Mouse (Mus musculus) cerebellum, adult 2 months (tissue): ENCODE data around the gene Kirrel3. TPM values are rescaled to one million over a fixed set of nuclear protein-coding genes. Genes with fewer than 3 reads are reported as not detected.

Experiments
- DNase-seq, 2 experiments: peaks; one replicate each; pipeline ENCODE4 v3.0.0; 2021
- H3K27ac ChIP-seq: fragments of 200-500 bp; 2 replicates; pipeline ENCODE4 v1.5.1; 2012; ENCODE audit warnings: low read length, control low read depth, inconsistent platforms; ENCODE audit not compliant: insufficient read depth
- H3K27me3 ChIP-seq: fragments of 200-500 bp; 2 replicates; pipeline ENCODE4 v1.6.1; 2012; ENCODE audit warnings: inconsistent platforms, mild to moderate bottlenecking, low read length, moderate library complexity; ENCODE audit not compliant: control insufficient read depth, insufficient read depth
- H3K4me1 ChIP-seq: fragments of 200-500 bp; 2 replicates; pipeline ENCODE4 v1.6.1; 2011; ENCODE audit warnings: low read length; ENCODE audit not compliant: control insufficient read depth, insufficient read depth
- H3K4me3 ChIP-seq: fragments of 200-500 bp; replicated peaks from 2 replicates; pipeline ENCODE3; 2011; ENCODE audit warnings: mild to moderate bottlenecking, low read depth, low read length, control low read depth; ENCODE audit not compliant: insufficient read depth
- CTCF ChIP-seq: fragments of 200-500 bp; IDR thresholded peaks from 2 replicates; pipeline ENCODE4 v1.5.1; 2011; ENCODE audit warnings: low read depth, mild to moderate bottlenecking, control low read depth, low read length, moderate library complexity, borderline replicate concordance; ENCODE audit not compliant: insufficient read depth
- POLR2A ChIP-seq: fragments of 200-500 bp; IDR thresholded peaks from 2 replicates; pipeline ENCODE4 v1.6.1; 2011; ENCODE audit warnings: low read length, control low read depth, borderline replicate concordance; ENCODE audit not compliant: insufficient read depth
- WGBS: fragments of 180-500 bp; shearing (Covaris S2); methylation state at CpG from one replicate; pipeline ENCODE4 v1.1.7; 2018; 5-methylcytosine and 5-hydroxymethylcytosine counted together
- polyA plus RNA-seq: library from polyadenylated mRNA; depleted of rRNA; stranded (reverse); fragments of >200 nt; gene quantifications from 2 replicates; pipeline ENCODE4 v1.2.3, GENCODE M21; 2012

Gene Kirrel3
- polyA plus RNA-seq, 1 experiment, result 63.5 TPM

DNA sequence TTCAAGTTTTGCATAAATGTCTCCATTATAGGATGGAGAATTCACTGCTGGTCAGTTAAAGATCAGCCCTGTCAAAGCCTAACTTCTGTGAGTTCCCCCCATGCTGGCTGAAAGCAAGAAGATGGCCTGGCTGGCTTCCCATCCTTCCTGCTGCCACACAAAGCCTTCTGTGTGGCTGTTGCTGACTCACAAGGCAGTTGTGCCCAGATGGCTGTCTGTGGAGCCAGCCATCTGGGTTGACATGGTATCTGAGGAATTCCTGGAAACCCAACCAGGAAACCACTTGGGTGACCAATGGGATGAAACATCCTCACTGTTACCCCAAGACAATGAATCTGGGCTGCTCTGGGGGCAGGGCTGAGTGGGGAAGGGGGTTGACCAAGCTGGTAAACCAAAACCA lies 500.5 kb downstream of the Kirrel3 start:
- peak in 1 of 2 experiments; percentile 50 for DNase-seq
- TF ChIP-seq POLR2A, result no peak
- no peak for TF ChIP-seq CTCF
- Histone ChIP-seq H3K27ac (no peak overlapping the region), H3K27me3 (no peaks in the 10 kb centered on the region), H3K4me1 (peaks cover 18% of the 10 kb centered on the region), H3K4me3 (no peak overlapping the region)

DNA sequence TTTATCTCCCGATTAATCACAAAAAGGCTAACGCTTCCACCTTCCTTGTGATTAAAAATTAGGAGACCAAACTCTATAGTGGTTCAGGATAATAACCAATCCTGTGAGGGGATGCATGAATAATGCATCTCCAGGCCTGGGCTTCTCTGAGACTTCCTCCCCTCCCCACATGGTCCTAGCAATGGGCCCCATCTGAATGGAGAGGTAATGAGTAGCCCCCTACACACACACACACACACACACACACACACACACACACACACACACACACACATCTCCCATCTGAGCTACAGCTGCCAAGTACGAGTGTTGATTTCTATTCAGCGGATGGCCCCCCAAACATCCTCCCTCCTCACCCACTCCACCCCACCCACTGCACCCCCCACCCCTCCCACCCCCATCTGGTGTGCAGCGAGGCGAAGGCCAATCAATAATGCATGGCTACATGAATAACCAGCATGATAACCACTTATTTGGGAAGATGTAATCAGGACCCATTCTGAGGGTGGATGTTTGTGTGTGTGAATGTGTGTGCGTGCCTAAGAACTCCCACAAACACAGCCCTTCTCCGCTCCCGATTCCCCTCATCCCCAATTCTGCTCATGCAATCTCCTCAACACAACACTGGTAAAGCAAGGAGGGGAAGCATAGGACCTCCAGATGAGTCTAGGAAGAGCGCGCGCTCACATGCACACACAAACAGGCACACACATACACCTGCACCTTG lies 501.9 kb downstream of the Kirrel3 start:
- no peak for DNase-seq
- H3K4me3 ChIP-seq, result no peak overlapping the region
- H3K27ac ChIP-seq, result no peak overlapping the region
- TF ChIP-seq CTCF (no peak), POLR2A (no peak)
- H3K4me1 ChIP-seq, result peaks cover 18% of the 10 kb centered on the region
- WGBS, result 87% methylated on average over 12 of the region's 12 CpGs
- H3K27me3 ChIP-seq, result no peaks in the 10 kb centered on the region

DNA sequence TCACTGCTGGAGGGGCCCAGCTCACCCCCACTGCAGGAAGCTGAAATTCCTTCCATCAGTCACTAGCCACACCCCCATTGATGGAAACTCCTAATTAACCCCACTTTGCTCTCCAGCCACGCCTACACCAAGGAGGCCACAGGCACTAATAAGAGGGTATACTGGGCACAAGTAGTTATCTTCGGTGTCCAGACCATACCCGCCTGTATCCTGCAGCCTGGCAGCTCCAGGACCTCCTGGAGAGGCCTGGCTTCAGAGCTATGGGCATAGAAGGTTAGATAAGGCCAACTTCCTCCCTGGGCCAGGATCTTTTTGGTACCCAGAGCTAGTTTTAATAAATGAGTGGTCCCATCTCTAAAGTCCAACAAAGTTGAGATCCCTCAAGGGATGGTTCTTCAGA lies 503.0 kb downstream of the Kirrel3 start:
- Histone ChIP-seq H3K27ac (no peak overlapping the region), H3K4me3 (no peak overlapping the region), H3K27me3 (no peaks in the 10 kb centered on the region), H3K4me1 (peaks cover 26% of the 10 kb centered on the region)
- TF ChIP-seq CTCF, result no peak
- no peak for TF ChIP-seq POLR2A
- no peak for DNase-seq
- 24% methylated on average over 3 of the region's 3 CpGs for WGBS

DNA sequence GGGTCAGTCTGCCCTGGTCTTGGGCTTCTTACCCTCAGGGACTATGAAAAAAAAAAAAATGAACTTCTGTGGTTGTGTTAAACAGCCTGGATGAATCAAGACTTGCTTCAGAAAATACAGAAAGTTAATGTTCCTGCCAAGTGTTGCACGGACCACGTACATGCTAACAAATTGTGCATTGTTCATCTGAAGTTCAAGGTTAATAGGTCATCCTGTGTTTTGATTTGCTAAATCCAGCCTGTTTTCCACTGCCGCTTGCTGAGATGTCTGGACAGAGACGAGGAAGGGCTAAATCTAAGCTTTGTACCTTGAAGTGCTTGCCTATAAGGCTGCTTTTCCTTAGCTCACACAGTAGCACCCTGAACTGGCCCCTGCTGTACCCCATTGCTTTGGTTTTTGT lies 506.5 kb downstream of the Kirrel3 start:
- TF ChIP-seq CTCF, result no peak
- no peak overlapping the region for H3K4me3 ChIP-seq

DNA sequence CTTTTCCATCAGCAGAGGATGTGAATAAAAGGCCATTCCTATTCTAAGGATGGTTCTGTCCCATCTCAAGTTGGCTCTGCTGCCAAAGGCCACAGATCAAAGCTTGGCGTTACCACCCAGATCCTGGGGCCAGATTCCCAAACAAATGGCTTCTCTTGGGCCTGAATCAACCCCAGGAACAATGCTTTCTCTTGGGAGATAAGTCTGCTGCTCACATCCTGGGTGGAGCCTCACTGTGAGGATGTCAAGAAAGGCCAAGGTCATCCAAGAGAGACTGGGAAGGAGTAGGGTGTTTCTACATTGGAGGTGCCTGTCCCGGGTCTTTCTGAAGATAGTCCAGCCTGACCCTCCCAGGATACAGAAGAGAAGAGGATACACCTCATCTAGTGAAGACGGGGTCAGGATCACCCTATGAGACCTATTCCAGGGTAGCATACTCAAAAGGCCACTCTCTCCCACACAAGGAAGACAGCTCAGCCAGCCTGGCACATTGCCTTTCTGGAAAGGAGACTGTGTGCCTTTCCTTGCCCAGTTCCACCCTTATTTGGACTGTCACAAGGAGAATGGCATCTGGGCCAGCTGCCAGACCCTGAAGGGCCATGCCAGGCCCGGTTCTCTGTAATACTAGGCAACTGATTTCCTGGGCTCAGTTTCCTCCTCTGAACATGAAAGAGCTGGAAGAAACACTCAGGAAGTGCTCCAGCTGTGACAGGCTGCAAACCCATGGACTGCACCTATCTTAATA lies 507.9 kb downstream of the Kirrel3 start:
- DNase-seq, result peak; percentile 89 to 94
- Histone ChIP-seq H3K4me3 (no peak overlapping the region), H3K27me3 (no peaks in the 10 kb centered on the region), H3K27ac (peak overlapping the region; percentile 60), H3K4me1 (peaks cover 25% of the 10 kb centered on the region)
- TF ChIP-seq POLR2A (no peak), CTCF (no peak)
- 16% methylated on average over 4 of the region's 4 CpGs for WGBS

More for the DNA sequence above, 506.5 kb downstream of the Kirrel3 start:
- 82% methylated on average over 4 of the region's 4 CpGs for WGBS
- Histone ChIP-seq H3K27ac (no peak overlapping the region), H3K27me3 (no peaks in the 10 kb centered on the region), H3K4me1 (peaks cover 30% of the 10 kb centered on the region)
- no peak for DNase-seq

DNA sequence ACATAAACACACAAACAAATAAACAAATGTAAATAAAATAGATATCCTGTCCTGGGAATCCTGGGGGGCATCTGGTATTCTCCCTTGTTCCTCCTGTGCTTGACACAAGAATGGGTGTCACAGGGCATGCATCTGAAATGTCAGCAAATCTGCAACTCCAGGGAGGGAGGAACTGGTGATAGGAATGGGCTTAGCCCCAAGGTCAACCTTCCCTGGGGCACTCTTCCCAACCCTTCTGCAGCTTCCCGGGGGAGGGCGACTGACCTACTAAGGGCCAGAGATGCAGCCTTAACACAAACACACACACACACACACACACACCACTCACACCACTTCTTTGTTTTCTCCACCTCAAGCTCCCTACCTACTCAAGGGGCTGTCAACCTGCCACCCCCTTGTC lies 509.4 kb downstream of the Kirrel3 start:
- TF ChIP-seq CTCF (no peak), POLR2A (no peak)
- no peak overlapping the region for H3K4me3 ChIP-seq
- DNase-seq, result no peak
- H3K27me3 ChIP-seq, result no peaks in the 10 kb centered on the region
- H3K4me1 ChIP-seq, result peaks cover 23% of the 10 kb centered on the region
- H3K27ac ChIP-seq, result no peak overlapping the region
- 93% methylated on average over 2 of the region's 2 CpGs for WGBS

DNA sequence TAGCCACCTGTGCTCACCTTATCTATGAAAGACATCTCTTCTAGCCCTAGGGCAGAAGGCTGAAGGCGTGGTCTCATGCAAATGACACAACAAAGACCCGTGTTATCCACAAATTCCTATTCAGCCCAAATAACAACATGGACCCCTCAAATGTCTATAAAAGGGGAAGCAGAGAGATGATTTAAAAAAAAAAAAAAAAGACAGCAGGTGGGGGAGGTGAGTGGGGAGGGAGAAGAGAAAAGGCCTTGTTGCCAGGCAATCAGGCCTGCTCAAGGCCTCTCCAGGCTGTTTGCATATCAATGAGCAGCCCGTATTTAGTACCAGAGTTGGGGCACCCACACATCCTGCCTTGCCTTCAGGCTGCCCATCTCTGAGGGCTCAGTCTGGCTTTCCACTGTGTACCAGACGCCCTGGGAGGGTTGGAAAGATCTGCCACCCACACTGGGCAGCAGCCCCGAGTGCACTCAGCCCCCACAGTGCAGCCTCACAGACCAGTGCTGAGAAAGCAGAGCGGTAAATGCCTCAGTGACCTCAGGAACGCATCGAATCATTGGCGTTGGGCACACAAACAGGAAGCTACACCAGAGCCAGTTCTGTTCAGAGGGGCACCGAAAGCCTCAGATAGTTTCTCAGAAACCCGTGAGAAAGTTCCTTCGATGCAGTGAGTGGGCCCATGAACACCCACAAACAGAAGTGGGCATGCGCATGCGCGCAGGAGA lies 510.1 kb downstream of the Kirrel3 start:
- peaks cover 23% of the 10 kb centered on the region for H3K4me1 ChIP-seq
- H3K27ac ChIP-seq, result no peak overlapping the region
- 75% methylated on average over 15 of the region's 15 CpGs for WGBS
- no peak overlapping the region for H3K4me3 ChIP-seq
- no peak for DNase-seq
- TF ChIP-seq CTCF (no peak), POLR2A (no peak)
- H3K27me3 ChIP-seq, result no peaks in the 10 kb centered on the region
